Mouse (Mus musculus): ENCODE results near the gene Ptgis.
"Not testable (repeated sequence)": the region's sequence is repeated elsewhere in the genome, so short reads cannot be mapped to it uniquely, and the experiment has no call there.

The Ptgis gene

GRCm38 (mm10) chr2:167205918-167206629, 34.3 kb downstream of the Ptgis start:
- Histone ChIP-seq H3K9me3 (ENCODE audit: low read length) (no peaks in the 10 kb centered on the region), H3K4me1 (replicated peaks; ENCODE audit: low read depth, low read length) (peaks cover 57% of the 10 kb centered on the region), H3K27me3 (ENCODE audit: insufficient read depth, low read length) (peaks cover 1% of the 10 kb centered on the region; the same call in 1 of the 2 replicates), H3K4me3 (replicated peaks; ENCODE audit: low read length) (peak overlapping the region; percentile 57), H3K36me3 (ENCODE audit: insufficient read depth, low read length) (peaks cover 77% of the 10 kb centered on the region)
- TF ChIP-seq CTCF (conservative IDR thresholded peaks at IDR 0.05; ENCODE audit: low read length) (no peak), NANOG (IDR thresholded peaks at IDR 0.05; ENCODE audit: borderline replicate concordance, low read length) (no peak)

DNA sequence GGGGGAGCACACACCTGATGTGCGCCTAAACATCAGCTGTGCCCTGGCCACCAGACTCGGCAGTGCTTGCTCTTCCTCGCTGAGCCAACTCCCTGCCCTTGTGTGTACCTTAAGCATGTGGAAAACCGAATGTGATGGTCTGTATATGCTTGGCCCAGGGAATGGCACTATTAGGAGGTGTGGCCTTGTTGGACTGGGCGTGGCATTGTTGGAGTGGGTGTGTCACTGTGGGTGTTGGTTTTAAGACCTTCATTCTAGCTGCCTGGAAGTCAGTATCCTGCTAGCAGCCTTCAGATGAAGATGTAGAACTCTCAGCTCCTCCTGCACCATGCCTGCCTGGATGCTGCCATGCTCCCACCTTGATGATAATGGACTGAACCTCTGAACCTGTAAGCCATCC, 35.7 kb downstream of the Ptgis start:
- H3K9me3 ChIP-seq (ENCODE audit: low read length); H3K27me3 ChIP-seq (ENCODE audit: insufficient read depth, low read length): not testable (repeated sequence)
- peaks cover 55% of the 10 kb centered on the region for H3K4me1 ChIP-seq (replicated peaks; ENCODE audit: low read depth, low read length)
- 0 out of 2 replicates have a peak overlapping the region, but pooled peaks have one; percentile 14 for H3K4me3 ChIP-seq (replicated peaks; ENCODE audit: low read length)
- H3K36me3 ChIP-seq (ENCODE audit: insufficient read depth, low read length), result peaks cover 77% of the 10 kb centered on the region

DNA sequence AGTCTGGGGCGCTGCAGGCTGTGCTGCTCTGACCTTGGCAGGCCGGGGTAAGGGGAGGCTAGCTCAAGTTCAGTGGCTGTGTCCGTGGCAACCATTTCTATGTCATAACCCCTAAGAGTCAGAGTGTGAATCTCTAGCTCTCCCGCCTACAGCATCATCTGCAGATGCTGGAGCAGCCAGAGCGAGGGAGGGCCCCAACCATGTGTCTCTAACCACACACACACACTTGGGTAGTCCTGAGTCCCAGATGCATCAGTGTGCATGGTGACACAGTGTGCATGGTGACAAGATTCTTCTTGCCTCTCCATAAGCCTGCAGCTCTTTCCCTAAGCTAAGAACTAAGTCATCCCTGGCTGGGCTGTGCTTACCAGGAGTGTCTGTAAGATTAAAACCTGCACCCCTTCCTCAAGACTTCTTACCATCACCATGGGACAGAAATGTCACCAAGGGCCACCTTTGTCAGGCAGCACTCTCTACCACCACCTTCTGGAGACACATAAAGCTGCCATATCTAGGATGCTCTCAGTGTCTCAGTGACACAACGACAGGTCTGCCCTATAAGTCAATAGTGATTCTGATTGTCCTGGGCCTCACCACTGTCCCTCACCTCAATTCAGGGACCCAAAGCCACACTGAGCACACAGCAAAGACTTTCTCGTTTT, 36.8 kb downstream of the Ptgis start:
- TF ChIP-seq NANOG (IDR thresholded peaks at IDR 0.05; ENCODE audit: borderline replicate concordance, low read length) (no peak), POU5F1 (IDR thresholded peaks at IDR 0.05; ENCODE audit: borderline replicate concordance, low read length) (no peak), CTCF (conservative IDR thresholded peaks at IDR 0.05; ENCODE audit: low read length) (peak; percentile 21)
- no peaks in the 10 kb centered on the region for H3K9me3 ChIP-seq (ENCODE audit: low read length)
- peaks cover 65% of the 10 kb centered on the region for H3K4me1 ChIP-seq (replicated peaks; ENCODE audit: low read depth, low read length)
- peaks cover 4% of the 10 kb centered on the region; the same call in 1 of the 2 replicates for H3K27me3 ChIP-seq (ENCODE audit: insufficient read depth, low read length)
- H3K4me3 ChIP-seq (replicated peaks; ENCODE audit: low read length), result no peak overlapping the region
- H3K36me3 ChIP-seq (ENCODE audit: insufficient read depth, low read length), result peaks cover 67% of the 10 kb centered on the region

DNA sequence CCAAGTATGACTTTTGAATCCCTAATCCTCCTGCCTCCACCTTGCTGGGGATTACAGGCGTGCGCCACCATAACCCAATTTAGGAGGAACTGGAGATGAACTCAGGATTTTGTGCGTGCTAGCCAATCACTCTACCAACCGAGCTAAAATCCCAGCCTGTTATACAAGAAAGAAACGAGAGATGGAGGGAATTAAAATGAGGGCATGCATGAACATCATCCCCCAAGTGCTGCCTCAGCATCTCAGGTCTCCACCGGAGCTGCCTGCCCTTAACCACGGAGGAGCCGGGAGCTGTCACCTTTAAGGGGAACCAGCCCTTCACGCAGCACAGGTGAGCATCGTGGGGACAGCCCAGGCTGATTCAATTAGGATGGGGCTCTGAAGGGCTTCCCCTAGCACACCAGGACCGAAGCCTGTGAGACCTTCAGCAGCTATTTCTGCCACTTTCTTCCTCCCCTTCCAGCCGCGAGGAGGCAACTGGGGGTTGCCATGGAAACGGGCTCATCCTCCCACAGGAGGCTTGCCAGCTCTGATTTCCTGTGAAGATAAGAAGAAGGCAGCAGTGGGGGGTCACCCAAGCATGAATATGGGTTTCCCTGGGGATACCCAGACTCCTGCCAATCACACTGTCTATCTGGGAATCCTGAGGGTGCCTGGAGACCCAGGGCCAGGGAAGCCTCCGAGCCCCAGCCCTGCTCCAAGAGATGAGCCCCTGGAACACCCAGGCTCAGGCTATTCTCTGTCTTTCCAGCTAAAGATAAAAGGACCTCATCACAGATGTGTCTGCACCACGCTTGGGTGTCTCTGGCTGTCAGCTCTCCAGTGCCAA, 38.7 kb downstream of the Ptgis start:
- peaks cover 7% of the 10 kb centered on the region; the same call in 1 of the 2 replicates for H3K27me3 ChIP-seq (ENCODE audit: insufficient read depth, low read length)
- no peak overlapping the region for H3K4me3 ChIP-seq (replicated peaks; ENCODE audit: low read length)
- no peak for TF ChIP-seq POU5F1 (IDR thresholded peaks at IDR 0.05; ENCODE audit: borderline replicate concordance, low read length)
- TF ChIP-seq NANOG (IDR thresholded peaks at IDR 0.05; ENCODE audit: borderline replicate concordance, low read length), result no peak
- TF ChIP-seq CTCF (conservative IDR thresholded peaks at IDR 0.05; ENCODE audit: low read length), result no peak
- peaks cover 48% of the 10 kb centered on the region for H3K36me3 ChIP-seq (ENCODE audit: insufficient read depth, low read length)
- H3K9me3 ChIP-seq (ENCODE audit: low read length), result no peaks in the 10 kb centered on the region
- peaks cover 60% of the 10 kb centered on the region for H3K4me1 ChIP-seq (replicated peaks; ENCODE audit: low read depth, low read length)

DNA sequence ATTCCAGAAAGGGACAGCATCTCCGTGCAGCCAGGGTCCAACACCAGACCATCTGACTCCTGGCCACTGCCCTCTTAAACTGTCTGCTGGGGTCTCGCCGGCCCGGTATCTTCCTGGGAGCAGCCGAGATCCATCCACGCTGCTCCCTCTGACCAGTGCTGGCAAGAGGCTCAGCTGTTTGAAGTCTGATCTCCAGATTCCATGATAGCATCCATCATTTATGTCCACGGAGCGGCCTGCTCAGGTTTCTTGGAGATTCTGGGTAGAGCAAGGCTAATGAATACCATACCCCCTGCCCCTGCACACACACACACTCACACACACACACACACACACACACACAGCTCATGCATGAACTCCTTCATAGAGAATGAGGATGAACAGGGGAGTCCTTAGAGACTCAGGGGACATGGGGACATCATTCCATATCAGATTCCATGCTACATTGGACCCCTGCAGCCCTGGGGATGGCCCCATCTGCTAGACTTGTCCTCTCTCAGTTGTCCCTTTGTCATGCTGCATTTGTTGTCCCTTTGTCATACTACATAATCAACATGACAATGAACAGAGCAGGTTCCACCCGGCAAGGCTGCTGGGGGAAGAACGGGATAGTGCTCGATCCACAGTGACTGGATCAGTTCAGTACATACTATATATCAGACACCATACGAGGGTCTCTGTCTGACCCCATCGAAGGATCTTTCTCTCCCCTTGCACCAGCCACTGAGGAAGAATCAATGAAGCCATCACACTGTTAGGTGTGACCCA, 41.6 kb downstream of the Ptgis start:
- Histone ChIP-seq H3K4me1 (replicated peaks; ENCODE audit: low read depth, low read length) (peaks cover 47% of the 10 kb centered on the region), H3K4me3 (replicated peaks; ENCODE audit: low read length) (no peak overlapping the region), H3K27me3 (ENCODE audit: insufficient read depth, low read length) (peaks cover 8% of the 10 kb centered on the region; the same call in 1 of the 2 replicates), H3K36me3 (ENCODE audit: insufficient read depth, low read length) (peaks cover 28% of the 10 kb centered on the region), H3K9me3 (ENCODE audit: low read length) (no peaks in the 10 kb centered on the region)
- no peak for TF ChIP-seq CTCF (conservative IDR thresholded peaks at IDR 0.05; ENCODE audit: low read length)
- TF ChIP-seq NANOG (IDR thresholded peaks at IDR 0.05; ENCODE audit: borderline replicate concordance, low read length), result peak; percentile 49; the same call in 1 of the 2 replicates

GRCm38 (mm10) chr2:167193361-167193760, 47.0 kb downstream of the Ptgis start:
- H3K4me1 ChIP-seq (replicated peaks; ENCODE audit: low read depth, low read length), result peaks cover 36% of the 10 kb centered on the region
- TF ChIP-seq POU5F1 (IDR thresholded peaks at IDR 0.05; ENCODE audit: borderline replicate concordance, low read length) (no peak), CTCF (conservative IDR thresholded peaks at IDR 0.05; ENCODE audit: low read length) (no peak), NANOG (IDR thresholded peaks at IDR 0.05; ENCODE audit: borderline replicate concordance, low read length) (no peak)

GRCm38 (mm10) chr2:167190076-167190399, 50.4 kb downstream of the Ptgis start, which contains the start of gene Kcnb1:
Gene Kcnb1, minus strand, starts transcription at chr2:167190155.
- Histone ChIP-seq H3K9me3 (ENCODE audit: low read length) (no peaks in the 10 kb centered on the region), H3K4me1 (replicated peaks; ENCODE audit: low read depth, low read length) (peaks cover 33% of the 10 kb centered on the region), H3K4me3 (replicated peaks; ENCODE audit: low read length) (peak within 1 kb of the TSS; percentile 80), H3K36me3 (ENCODE audit: insufficient read depth, low read length) (0 out of 2 replicates have a peak, but pooled peaks cover 2% of the 10 kb centered on the region), H3K27me3 (ENCODE audit: insufficient read depth, low read length) (peaks cover 72% of the 10 kb centered on the region)
- TF ChIP-seq CTCF (conservative IDR thresholded peaks at IDR 0.05; ENCODE audit: low read length) (no peak), POU5F1 (IDR thresholded peaks at IDR 0.05; ENCODE audit: borderline replicate concordance, low read length) (no peak), NANOG (IDR thresholded peaks at IDR 0.05; ENCODE audit: borderline replicate concordance, low read length) (no peak)

More at GRCm38 (mm10) chr2:167193361-167193760, 47.0 kb downstream of the Ptgis start:
- Histone ChIP-seq H3K27me3 (ENCODE audit: insufficient read depth, low read length) (peaks cover 44% of the 10 kb centered on the region), H3K9me3 (ENCODE audit: low read length) (no peaks in the 10 kb centered on the region), H3K36me3 (ENCODE audit: insufficient read depth, low read length) (no peaks in the 10 kb centered on the region), H3K4me3 (replicated peaks; ENCODE audit: low read length) (no peak overlapping the region)
